Comparison of ENCODE assay signal across 8 mouse cellular contexts in the genomic region with DNA sequence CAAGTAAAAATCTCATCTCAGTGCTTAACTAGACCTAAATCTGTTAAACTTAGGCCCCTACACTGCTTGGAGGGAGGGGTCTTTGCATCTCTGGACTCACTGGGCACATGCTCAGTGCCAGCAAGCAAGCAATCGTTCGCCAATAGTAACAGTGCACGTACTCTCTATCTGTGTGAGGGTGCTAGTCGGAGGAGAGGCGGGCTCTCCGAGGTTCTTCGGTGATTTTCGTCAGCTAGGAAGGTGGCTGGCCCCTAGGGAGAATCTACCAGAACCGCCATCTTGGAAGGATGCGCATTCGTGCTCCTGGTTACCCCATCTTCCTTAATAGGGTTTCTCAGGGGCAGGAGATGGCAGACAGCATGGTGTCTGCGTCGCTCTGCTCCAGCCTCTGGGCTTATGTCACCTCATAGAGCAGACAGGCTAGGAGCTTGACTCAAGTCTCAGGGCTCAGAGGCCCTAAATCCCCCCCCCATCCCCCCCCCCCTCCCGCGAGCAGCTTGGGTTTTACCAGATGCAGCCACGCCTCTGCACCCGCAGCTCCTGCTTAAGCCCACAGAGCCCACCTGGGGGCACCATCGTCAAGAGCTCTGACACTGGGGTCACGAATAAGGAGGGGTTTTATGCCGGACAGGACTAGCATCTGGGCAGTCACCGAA. TPM values are rescaled to one million over a fixed set of nuclear protein-coding genes. Genes with fewer than 3 reads are reported as not detected.
DNase-seq lines count a peak whose midpoint lies in the region; ATAC-seq and TF ChIP-seq lines count a peak whose summit lies in the region.

No protein-coding gene starts in this region.

- H3K27ac ChIP-seq in forebrain, embryonic 13.5 days = peak overlapping the region; percentile 93
- H3K27ac ChIP-seq in heart, embryonic 16.5 days (ENCODE audit: low read length) = peak overlapping the region; percentile 77
- H3K27ac ChIP-seq in liver, adult 2 months (replicated peaks; ENCODE audit: insufficient read depth, low read depth, low read length) = no peak overlapping the region

- TF ChIP-seq POLR2A in liver, adult 2 months (IDR thresholded peaks at IDR 0.05; ENCODE audit: extremely low read depth, insufficient read depth, low read length) = no peak

- peak overlapping the region; percentile 58 for H3K4me2 ChIP-seq in forebrain, embryonic 13.5 days
- peak overlapping the region; percentile 68 for H3K4me2 ChIP-seq in heart, embryonic 16.5 days (ENCODE audit: low read depth, low read length)

- no peaks in the 10 kb centered on the region for H3K36me3 ChIP-seq in forebrain, embryonic 13.5 days (ENCODE audit: poor library complexity, severe bottlenecking)
- H3K36me3 ChIP-seq in heart, embryonic 16.5 days (ENCODE audit: control insufficient read depth, insufficient read depth) = no peaks in the 10 kb centered on the region
- no peaks in the 10 kb centered on the region for H3K36me3 ChIP-seq in liver, adult 2 months (ENCODE audit: control insufficient read depth, insufficient read depth, low read length)

- H3K4me1 ChIP-seq in forebrain, embryonic 13.5 days = no peaks in the 10 kb centered on the region
- H3K4me1 ChIP-seq in heart, embryonic 16.5 days (ENCODE audit: control insufficient read depth, insufficient read depth, low read length) = no peaks in the 10 kb centered on the region
- no peaks in the 10 kb centered on the region for H3K4me1 ChIP-seq in liver, adult 2 months (ENCODE audit: control insufficient read depth, insufficient read depth, low read length)

- no peaks in the 10 kb centered on the region for H3K79me2 ChIP-seq in liver, adult 2 months (ENCODE audit: control insufficient read depth, insufficient read depth, low read length)

- WGBS in forebrain, embryonic 13.5 days = 14% methylated on average over 17 of the region's 21 CpGs
- WGBS in heart, embryonic 16.5 days = 14% methylated on average over 19 of the region's 21 CpGs
- WGBS in liver, adult 2 months = under 1% methylated on average over 21 of the region's 21 CpGs

- H3K4me3 ChIP-seq in forebrain, embryonic 13.5 days = peak overlapping the region; percentile 44
- H3K4me3 ChIP-seq in heart, embryonic 16.5 days (ENCODE audit: low read length) = peak overlapping the region; percentile 55
- peak overlapping the region; percentile 51 for H3K4me3 ChIP-seq in liver, adult 2 months (ENCODE audit: insufficient read depth, low read depth, low read length)

- TF ChIP-seq CTCF in liver, adult 2 months (IDR thresholded peaks at IDR 0.05; ENCODE audit: low read depth, low read length) = no peak

- peak overlapping the region; percentile 68 for H3K9ac ChIP-seq in forebrain, embryonic 13.5 days
- H3K9ac ChIP-seq in heart, embryonic 16.5 days (ENCODE audit: low read length) = peak overlapping the region; percentile 69
- H3K9ac ChIP-seq in liver, adult 2 months (ENCODE audit: low read depth, low read length) = peak overlapping the region; percentile 30; the same call in 1 of the 2 replicates

- DNase-seq in CD4-positive helper T cell, adult 2 months (ENCODE audit: low read depth, low spot score) = peak; percentile 86
- peak; percentile 67 for DNase-seq in c-Kit-positive CD71-positive TER-119-positive erythroid progenitor cells, embryonic 14.5 days (ENCODE audit: low spot score)
- peak; percentile 80 for DNase-seq in kidney, postnatal 10 days
- no peak for DNase-seq in liver, adult 2 months (ENCODE audit: extremely low read depth, low read depth, low spot score)
- DNase-seq in spleen, postnatal 36 days (ENCODE audit: low spot score in 2 of 2) = peak; percentile 80 to 81

- ATAC-seq in forebrain, embryonic 13.5 days = peak; percentile 99
- peak; percentile 93 for ATAC-seq in heart, embryonic 16.5 days (replicated peaks; ENCODE audit: extremely low read depth, insufficient read depth, low FRiP score)
- peak; percentile 71 for ATAC-seq in monocyte, adult 5-6 weeks (replicated peaks; ENCODE audit: insufficient number of reproducible peaks, low FRiP score, low TSS enrichment, poor library complexity, severe bottlenecking)

- no peaks in the 10 kb centered on the region for H3K27me3 ChIP-seq in forebrain, embryonic 13.5 days
- H3K27me3 ChIP-seq in heart, embryonic 16.5 days (ENCODE audit: control insufficient read depth, insufficient read depth, low read length) = no peaks in the 10 kb centered on the region
- no peaks in the 10 kb centered on the region for H3K27me3 ChIP-seq in liver, adult 2 months (ENCODE audit: control insufficient read depth, insufficient read depth, low read length)

- no peaks in the 10 kb centered on the region for H3K9me3 ChIP-seq in forebrain, embryonic 13.5 days (replicated peaks)
- H3K9me3 ChIP-seq in heart, embryonic 16.5 days (replicated peaks; ENCODE audit: control insufficient read depth, low read length) = no peaks in the 10 kb centered on the region

RNA-seq across cellular contexts. Expression of a gene that starts 0.7 kb away (rescaled TPM):
- 167 and 187 TPM in 2 replicates for polyA plus RNA-seq in forebrain, embryonic 13.5 days (2015; fragmentation: Nextera tagmentation; extraction: Ambion mirVana)
- 98.9 and 113 TPM in 2 replicates for polyA plus RNA-seq in heart, embryonic 16.5 days (2015; fragmentation: Nextera tagmentation; extraction: Ambion mirVana)
- total RNA-seq in liver, adult 2 months (2014; rRNA removed) = 39.5 and 42.4 TPM in 2 replicates
- 97.0 and 139 TPM in 2 replicates for polyA plus RNA-seq in liver, adult 2 months (2012; rRNA removed)
- total RNA-seq in monocyte, adult 5-6 weeks (2017) = 52.9 to 87.7 TPM (median 65.5 TPM) in 3 replicates
